Mouse (Mus musculus): Measurements from ENCODE around the gene Dnah10. TPM values are rescaled to one million over a fixed set of nuclear protein-coding genes. Genes with fewer than 3 reads are reported as not detected.

Gene Dnah10
- polyA plus RNA-seq, 1 experiment from 2014 or later: not detected

DNA sequence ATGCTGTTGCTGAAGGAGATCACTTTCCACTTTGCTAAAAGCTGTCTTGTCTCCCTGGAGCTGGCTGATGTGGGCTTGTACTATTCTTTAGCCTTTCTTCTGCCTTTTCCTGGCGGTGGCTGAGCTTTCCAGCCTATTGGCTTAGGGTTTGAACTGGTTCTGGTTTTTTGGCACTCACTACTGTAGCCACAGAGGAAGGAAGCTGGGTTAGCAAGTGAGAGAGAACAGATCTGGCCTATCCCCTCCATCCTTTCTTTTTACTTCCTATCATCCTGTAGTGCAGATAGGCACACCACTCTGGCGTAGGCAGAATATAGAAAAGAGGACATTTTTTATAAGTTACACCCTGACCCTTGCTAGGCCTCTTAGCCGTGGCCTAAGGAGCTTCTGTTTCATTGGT lies 148.2 kb downstream of the Dnah10 start:
- Histone ChIP-seq H3K27ac (no peak overlapping the region), H3K36me3 (peaks cover 5% of the 10 kb centered on the region; the same call in 1 of the 2 replicates), H3K9ac (no peak overlapping the region), H3K4me3 (replicated peaks) (no peak overlapping the region), H3K4me2 (no peak overlapping the region), H3K9me3 (replicated peaks) (no peaks in the 10 kb centered on the region), H3K4me1 (replicated peaks) (peaks cover 10% of the 10 kb centered on the region; the same call in 1 of the 2 replicates), H3K27me3 (no peaks in the 10 kb centered on the region)
- no peak for DNase-seq
- no peak for ATAC-seq (ENCODE audit: low read depth)
- WGBS (ENCODE audit: insufficient replicate concordance): 48% methylated on average over 3 of the region's 3 CpGs

GRCm38 (mm10) chr5:124873890-124874601 lies 149.2 kb downstream of the Dnah10 start:
- H3K27ac ChIP-seq: no peak overlapping the region
- no peaks in the 10 kb centered on the region for H3K9me3 ChIP-seq (replicated peaks)
- peaks cover 14% of the 10 kb centered on the region; the same call in 1 of the 2 replicates for H3K4me1 ChIP-seq (replicated peaks)
- H3K9ac ChIP-seq: no peak overlapping the region
- DNase-seq (no peak), ATAC-seq (ENCODE audit: low read depth) (no peak)
- no peak overlapping the region for H3K4me2 ChIP-seq
- no peak overlapping the region for H3K4me3 ChIP-seq (replicated peaks)
- peaks cover 8% of the 10 kb centered on the region; the same call in 1 of the 2 replicates for H3K36me3 ChIP-seq
- WGBS (ENCODE audit: insufficient replicate concordance): 77% methylated on average over 6 of the region's 6 CpGs
- no peaks in the 10 kb centered on the region for H3K27me3 ChIP-seq

GRCm38 (mm10) chr5:124879251-124879650 lies 154.4 kb downstream of the Dnah10 start:
- H3K9ac ChIP-seq: no peak overlapping the region
- H3K4me1 ChIP-seq (replicated peaks): peaks cover 4% of the 10 kb centered on the region; the same call in 1 of the 2 replicates
- H3K27ac ChIP-seq: no peak overlapping the region
- no peaks in the 10 kb centered on the region for H3K27me3 ChIP-seq
- ATAC-seq (ENCODE audit: low read depth) (no peak), DNase-seq (no peak)
- H3K4me2 ChIP-seq: no peak overlapping the region
- H3K4me3 ChIP-seq (replicated peaks): no peak overlapping the region
- H3K9me3 ChIP-seq (replicated peaks): no peaks in the 10 kb centered on the region
- WGBS (ENCODE audit: insufficient replicate concordance): 81% methylated on average over 4 of the region's 4 CpGs
- H3K36me3 ChIP-seq: peaks cover 16% of the 10 kb centered on the region; the same call in 1 of the 2 replicates

DNA sequence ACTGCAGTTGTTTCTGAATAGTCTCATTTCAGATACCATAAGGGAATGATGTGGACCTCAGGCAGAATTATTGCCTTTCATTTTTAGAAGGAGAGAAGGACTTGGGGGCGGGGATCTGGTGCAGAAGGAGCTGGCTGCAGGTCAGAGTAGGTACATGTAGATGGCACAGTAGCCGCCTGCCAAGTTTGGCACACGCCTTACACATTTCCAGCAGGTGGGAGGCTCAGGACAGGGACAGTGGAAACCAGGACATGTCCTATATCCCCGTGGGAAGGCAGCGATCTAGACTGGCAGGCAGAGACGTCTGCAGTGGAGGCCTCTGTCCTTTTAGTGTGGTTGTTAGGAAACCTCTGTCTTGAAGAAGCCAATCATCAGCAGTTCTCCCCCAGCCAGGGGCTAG lies 154.9 kb downstream of the Dnah10 start:
- DNase-seq: no peak
- 78% methylated on average over 6 of the region's 6 CpGs for WGBS (ENCODE audit: insufficient replicate concordance)
- H3K27me3 ChIP-seq: no peaks in the 10 kb centered on the region
- H3K4me2 ChIP-seq: no peak overlapping the region
- no peaks in the 10 kb centered on the region for H3K9me3 ChIP-seq (replicated peaks)
- H3K27ac ChIP-seq: no peak overlapping the region
- no peak overlapping the region for H3K9ac ChIP-seq
- H3K36me3 ChIP-seq: peaks cover 19% of the 10 kb centered on the region
- no peak for ATAC-seq (ENCODE audit: low read depth)
- H3K4me1 ChIP-seq (replicated peaks): peaks cover 4% of the 10 kb centered on the region; the same call in 1 of the 2 replicates
- no peak overlapping the region for H3K4me3 ChIP-seq (replicated peaks)

DNA sequence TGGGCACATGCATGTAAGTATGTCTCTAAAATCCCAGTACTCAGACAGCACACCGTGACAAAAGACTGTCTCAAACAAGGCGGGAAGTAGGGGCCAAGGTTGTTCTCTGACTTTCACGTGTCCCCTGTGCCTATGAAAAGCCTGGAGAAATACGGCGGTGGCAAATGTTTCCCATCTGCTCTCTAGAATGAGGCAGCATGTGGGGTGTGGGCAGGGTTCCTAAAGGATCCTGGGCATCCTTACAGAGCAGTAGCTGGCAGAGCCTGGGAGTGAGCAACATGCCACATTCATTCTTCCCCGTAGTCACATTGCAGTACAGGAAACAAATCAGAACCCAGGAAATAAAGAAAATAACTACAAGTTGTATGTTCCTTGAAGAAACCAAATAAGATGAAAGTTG lies 159.0 kb downstream of the Dnah10 start:
- H3K4me2 ChIP-seq: no peak overlapping the region
- H3K27me3 ChIP-seq: no peaks in the 10 kb centered on the region
- H3K4me3 ChIP-seq (replicated peaks): no peak overlapping the region
- 0 out of 2 replicates have a peak, but pooled peaks cover 2% of the 10 kb centered on the region for H3K4me1 ChIP-seq (replicated peaks)
- WGBS (ENCODE audit: insufficient replicate concordance): 83% methylated on average over 6 of the region's 6 CpGs
- no peak overlapping the region for H3K9ac ChIP-seq
- DNase-seq (no peak), ATAC-seq (ENCODE audit: low read depth) (no peak)
- H3K9me3 ChIP-seq (replicated peaks): no peaks in the 10 kb centered on the region
- no peak overlapping the region for H3K27ac ChIP-seq
- H3K36me3 ChIP-seq: peaks cover 44% of the 10 kb centered on the region

Other genes with a start within 250 kb of the Dnah10 start
- gene Rilpl2, start 246.7 kb upstream of the Dnah10 start, polyA plus RNA-seq (2015; fragmentation: Nextera tagmentation; extraction: Ambion mirVana): 9.9 and 10.3 TPM in 2 replicates
- gene Snrnp35, start 242.0 kb upstream of the Dnah10 start, polyA plus RNA-seq (2015; fragmentation: Nextera tagmentation; extraction: Ambion mirVana): 14.6 and 15.0 TPM in 2 replicates
- 1.9 and 2.5 TPM in 2 replicates for gene Rilpl1, start 193.7 kb upstream of the Dnah10 start, polyA plus RNA-seq (2015; fragmentation: Nextera tagmentation; extraction: Ambion mirVana)
- 366 and 422 TPM in 2 replicates for gene Tmed2, start 184.4 kb upstream of the Dnah10 start, polyA plus RNA-seq (2015; fragmentation: Nextera tagmentation; extraction: Ambion mirVana)
- 9.4 and 11.0 TPM in 2 replicates for gene Ddx55, start 172.2 kb upstream of the Dnah10 start, polyA plus RNA-seq (2015; fragmentation: Nextera tagmentation; extraction: Ambion mirVana)
- gene Eif2b1, start 146.0 kb upstream of the Dnah10 start, polyA plus RNA-seq (2015; fragmentation: Nextera tagmentation; extraction: Ambion mirVana): 69.8 and 80.8 TPM in 2 replicates
- 30.8 and 37.6 TPM in 2 replicates for gene Gtf2h3, start 145.9 kb upstream of the Dnah10 start, polyA plus RNA-seq (2015; fragmentation: Nextera tagmentation; extraction: Ambion mirVana)
- 17.9 and 21.8 TPM in 2 replicates for gene Atp6v0a2, start 96.5 kb upstream of the Dnah10 start, polyA plus RNA-seq (2015; fragmentation: Nextera tagmentation; extraction: Ambion mirVana)
- gene Ccdc92, start 137.3 kb downstream of the Dnah10 start, polyA plus RNA-seq (2015; fragmentation: Nextera tagmentation; extraction: Ambion mirVana): 0.37 and 0.54 TPM in 2 replicates
- gene Zfp664, start 137.6 kb downstream of the Dnah10 start, polyA plus RNA-seq (2015; fragmentation: Nextera tagmentation; extraction: Ambion mirVana): 15.5 and 17.0 TPM in 2 replicates